Mouse (Mus musculus) brain, embryonic 14.5 days (tissue): ENCODE results near the gene Ankrd52.

Experiments
- CTCF ChIP-seq: fragments of 200-500 bp; IDR thresholded peaks from 2 replicates; pipeline ENCODE4 v1.5.1; 2012; ENCODE audit warnings: inconsistent platforms, mild to moderate bottlenecking, moderate library complexity, borderline replicate concordance; ENCODE audit not compliant: insufficient read depth, insufficient read length; ENCODE audit errors: extremely low read depth
- POLR2A ChIP-seq: fragments of 200-500 bp; IDR thresholded peaks from 2 replicates; pipeline ENCODE4 v1.6.1; 2012; ENCODE audit warnings: mild to moderate bottlenecking, inconsistent platforms, borderline replicate concordance; ENCODE audit not compliant: poor library complexity, insufficient read depth, insufficient read length, severe bottlenecking; ENCODE audit errors: extremely low read depth

DNA sequence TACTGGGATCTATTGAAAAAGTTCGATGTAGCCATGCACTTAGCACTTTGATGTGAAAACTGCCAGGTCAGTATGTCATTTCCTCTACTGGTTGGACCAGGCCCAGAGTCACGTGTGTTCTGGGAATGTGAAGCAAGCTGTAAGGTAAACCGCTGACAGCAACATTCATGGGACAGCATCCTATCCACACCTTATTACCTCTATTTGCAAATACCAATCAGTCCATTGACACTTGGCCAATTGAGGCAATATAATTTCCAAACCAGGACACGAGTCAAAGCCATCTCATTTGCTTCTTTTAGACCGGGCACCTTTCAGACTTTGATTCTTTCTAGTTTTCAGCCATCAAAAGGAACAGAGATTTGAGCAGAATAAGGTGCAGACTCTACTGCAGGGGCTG is 52.1 kb downstream of the Ankrd52 start:
- TF ChIP-seq CTCF = no peak
- TF ChIP-seq POLR2A = no peak
